Mouse (Mus musculus) liver, embryonic 14.5 days (tissue): ENCODE results near the gene Khdc1b. TPM values are rescaled to one million over a fixed set of nuclear protein-coding genes. Genes with fewer than 3 reads are reported as not detected.

ENCODE experiments used
- ATAC-seq: fragments of 200-750 bp; cut with Nextera tagmentation; 2 replicates; pipeline ENCODE4 v1.8.0; 2017; ENCODE audit warnings: moderate number of reproducible peaks, mild to moderate bottlenecking, moderate library complexity; ENCODE audit not compliant: insufficient read depth
- DNase-seq, 3 experiments: peaks; one replicate each; pipeline ENCODE4 v3.0.0-alpha.2; 2012 to 2013; ENCODE audit warnings: low read depth in 3 of 3, low spot score in 3 of 3
- H3K27ac ChIP-seq: fragments of 300-500 bp; sonication (generic); 2 replicates; pipeline ENCODE4 v1.5.1; 2014; ENCODE audit warnings: moderate library complexity, mild to moderate bottlenecking, control low read depth, inconsistent platforms
- H3K27me3 ChIP-seq: fragments of 300-500 bp; sonication (generic); 2 replicates; pipeline ENCODE4 v1.6.1; 2014; ENCODE audit warnings: mild to moderate bottlenecking, low read length, moderate library complexity; ENCODE audit not compliant: control insufficient read depth, insufficient read depth
- H3K36me3 ChIP-seq: fragments of 300-500 bp; sonication (generic); replicated peaks from 2 replicates; pipeline ENCODE4 v1.6.1; 2014; ENCODE audit warnings: low read depth; ENCODE audit not compliant: control insufficient read depth, insufficient read depth
- H3K4me1 ChIP-seq, 2 experiments: fragments of 200-500 bp in 1 of 2; fragments of 300-500 bp in 1 of 2; sonication (generic) in 1 of 2; replicated peaks; 2 replicates each; pipeline ENCODE4 v1.6.1; 2012 to 2014; ENCODE audit warnings: antibody characterized with exemption in 1 of 2, inconsistent platforms in 1 of 2, low read length in 1 of 2; ENCODE audit not compliant: control insufficient read depth in 2 of 2, insufficient read depth in 2 of 2
- H3K4me2 ChIP-seq: fragments of 300-500 bp; sonication (generic); 2 replicates; pipeline ENCODE4 v1.6.1; 2014; ENCODE audit warnings: low read depth, mild to moderate bottlenecking, control low read depth, moderate library complexity
- H3K4me3 ChIP-seq, 2 experiments: fragments of 200-500 bp in 1 of 2; fragments of 300-500 bp in 1 of 2; sonication (generic) in 1 of 2; 2 replicates each; pipeline ENCODE4 v1.5.1; 2012 to 2014; ENCODE audit warnings: low read depth in 2 of 2, low read length in 2 of 2, mild to moderate bottlenecking in 2 of 2, control low read depth in 1 of 2, inconsistent platforms in 1 of 2, moderate library complexity in 1 of 2; ENCODE audit not compliant: insufficient read depth in 1 of 2
- H3K9ac ChIP-seq: fragments of 300-500 bp; sonication (generic); replicated peaks from 2 replicates; pipeline ENCODE4 v1.6.1; 2014; ENCODE audit warnings: mild to moderate bottlenecking, control low read depth, moderate library complexity
- H3K9me3 ChIP-seq: fragments of 300-500 bp; sonication (generic); 2 replicates; pipeline ENCODE4 v1.6.1; 2016; ENCODE audit warnings: low read length, mixed read lengths; ENCODE audit not compliant: control insufficient read depth
- CTCF ChIP-seq: IDR thresholded peaks from 2 replicates; pipeline ENCODE4 v1.5.1; 2016; ENCODE audit warnings: antibody characterized with exemption, low read depth, control low read depth
- EP300 ChIP-seq: IDR thresholded peaks from 2 replicates; pipeline ENCODE4 v1.6.1; 2016; ENCODE audit warnings: antibody characterized with exemption, low read depth
- WGBS: fragments of 180-500 bp; shearing (Covaris S2); extraction: QIAGEN DNeasy Blood & Tissue Kit; methylation state at CpG from one replicate; pipeline ENCODE4 v1.1.7; 2014; ENCODE audit not compliant: insufficient replicate concordance; 5-methylcytosine and 5-hydroxymethylcytosine counted together
- polyA plus RNA-seq, 2 experiments: library from polyadenylated mRNA; depleted of rRNA in 1 of 2; stranded (reverse) in 1 of 2; unstranded in 1 of 2; fragments of >200 nt; fragmentation: Nextera tagmentation in 1 of 2; extraction: Ambion mirVana in 1 of 2; gene quantifications; 2 replicates each; pipeline versions ENCODE4 v1.2.1 to v1.2.3; 2012 to 2014

Khdc1b gene
- polyA plus RNA-seq, 2 experiments, result not detected

DNA sequence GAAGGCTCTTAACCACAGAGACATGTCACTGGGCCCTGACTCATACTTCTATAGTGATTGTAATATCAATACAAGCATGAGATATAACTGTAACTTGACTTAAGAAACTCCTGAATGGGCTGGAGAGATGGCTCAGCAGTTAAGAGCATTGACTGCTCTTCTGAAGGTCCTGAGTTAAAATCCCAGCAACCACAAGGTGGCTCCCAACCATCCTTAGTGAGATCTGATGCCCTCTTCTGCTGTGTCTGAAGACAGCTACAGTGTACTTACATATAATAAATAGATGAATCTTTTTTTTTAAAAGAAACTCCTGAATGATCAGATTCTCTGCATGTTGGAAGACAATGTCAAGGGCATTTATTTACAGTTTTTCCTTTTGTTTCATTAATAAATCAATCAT, 36.0 kb downstream of the Khdc1b start:
- TF ChIP-seq CTCF, result no peak
- no peak for TF ChIP-seq EP300
- no peak overlapping the region for H3K4me3 ChIP-seq
- no peak overlapping the region for H3K4me2 ChIP-seq
- H3K27ac ChIP-seq, result no peak overlapping the region
- H3K4me1 ChIP-seq, result no peaks in the 10 kb centered on the region
- ATAC-seq, result no peak
- H3K27me3 ChIP-seq, result no peaks in the 10 kb centered on the region
- no peaks in the 10 kb centered on the region for H3K9me3 ChIP-seq
- H3K36me3 ChIP-seq, result no peaks in the 10 kb centered on the region
- DNase-seq, result no peak
- H3K9ac ChIP-seq, result no peak overlapping the region

DNA sequence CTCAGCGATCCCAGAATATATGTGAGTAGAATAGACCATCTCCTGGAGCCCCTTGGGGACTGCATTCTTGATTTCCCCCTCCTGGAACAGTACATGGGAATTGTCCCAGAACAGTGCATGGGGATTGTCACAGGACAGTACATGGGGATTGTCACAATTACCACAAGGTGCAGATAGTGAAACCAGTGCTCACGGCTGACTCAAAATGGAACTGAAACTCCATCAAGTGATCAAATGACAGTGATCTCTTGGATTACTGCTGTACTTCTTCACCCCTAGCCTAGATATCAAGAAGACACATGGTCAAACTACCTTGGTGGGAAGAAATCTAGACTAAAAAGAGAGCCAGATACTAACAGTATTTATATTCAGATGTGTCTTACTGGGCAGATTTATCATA, 42.3 kb downstream of the Khdc1b start:
- H3K36me3 ChIP-seq, result no peaks in the 10 kb centered on the region
- no peaks in the 10 kb centered on the region for H3K27me3 ChIP-seq
- no peaks in the 10 kb centered on the region for H3K9me3 ChIP-seq
- DNase-seq (no peak), ATAC-seq (no peak)
- H3K4me2 ChIP-seq, result no peak overlapping the region
- no peak for TF ChIP-seq EP300
- no peak for TF ChIP-seq CTCF
- H3K9ac ChIP-seq, result no peak overlapping the region
- WGBS, result 62% methylated on average over 2 of the region's 2 CpGs
- no peaks in the 10 kb centered on the region for H3K4me1 ChIP-seq
- H3K27ac ChIP-seq, result no peak overlapping the region
- no peak overlapping the region for H3K4me3 ChIP-seq

DNA sequence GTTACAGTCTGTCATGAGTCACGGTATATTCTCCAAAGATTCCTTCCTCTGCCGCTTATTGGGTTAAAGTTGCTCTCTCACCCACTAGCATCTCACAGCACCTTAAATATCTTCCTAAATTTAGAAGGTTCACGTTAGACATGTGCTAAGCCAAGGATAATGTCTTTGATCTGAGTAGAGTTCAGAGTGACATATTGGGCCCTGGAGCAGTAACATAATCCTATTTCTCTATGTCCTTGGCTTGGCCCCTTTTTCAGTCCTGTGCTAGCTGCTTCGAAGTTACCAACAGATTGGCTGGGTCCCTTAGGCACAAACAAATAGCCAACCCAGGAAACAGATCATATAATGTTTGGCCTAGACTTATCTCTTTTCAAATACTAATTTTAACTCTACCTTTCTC, 44.7 kb downstream of the Khdc1b start:
- no peaks in the 10 kb centered on the region for H3K27me3 ChIP-seq
- no peaks in the 10 kb centered on the region for H3K9me3 ChIP-seq
- no peak for DNase-seq
- no peak overlapping the region for H3K9ac ChIP-seq
- no peak overlapping the region for H3K4me3 ChIP-seq
- H3K4me1 ChIP-seq, result no peaks in the 10 kb centered on the region
- H3K36me3 ChIP-seq, result no peaks in the 10 kb centered on the region
- H3K27ac ChIP-seq, result no peak overlapping the region
- WGBS, result 66% methylated on average over 4 of the region's 4 CpGs
- TF ChIP-seq EP300 (no peak), CTCF (no peak)
- H3K4me2 ChIP-seq, result no peak overlapping the region
- ATAC-seq, result no peak

DNA sequence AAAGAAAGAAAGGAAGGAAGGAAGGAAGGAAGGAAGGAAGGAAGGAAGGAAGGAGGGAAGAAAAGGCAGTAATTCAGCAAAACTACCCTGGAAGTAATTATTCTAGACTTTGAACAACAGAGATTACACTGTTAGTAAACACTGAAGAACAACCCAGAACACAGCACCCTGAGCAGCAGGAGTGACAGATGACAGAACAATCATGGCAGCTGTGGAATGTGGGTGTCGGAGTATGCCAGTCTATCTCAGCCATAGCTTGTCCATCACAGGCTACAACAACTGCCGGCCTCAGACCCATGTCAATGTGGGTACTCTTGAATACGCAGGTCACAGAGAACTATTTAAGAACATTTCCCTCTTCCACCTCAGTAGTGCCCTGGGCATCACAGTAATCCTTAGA, 48.3 kb downstream of the Khdc1b start:
- H3K27ac ChIP-seq, result no peak overlapping the region
- H3K4me1 ChIP-seq, result no peaks in the 10 kb centered on the region
- no peak overlapping the region for H3K4me2 ChIP-seq
- DNase-seq (no peak), ATAC-seq (no peak)
- no peaks in the 10 kb centered on the region for H3K36me3 ChIP-seq
- H3K9me3 ChIP-seq, result no peaks in the 10 kb centered on the region
- H3K4me3 ChIP-seq, result no peak overlapping the region
- H3K27me3 ChIP-seq, result no peaks in the 10 kb centered on the region
- WGBS, result 70% methylated on average over 3 of the region's 3 CpGs
- no peak overlapping the region for H3K9ac ChIP-seq
- TF ChIP-seq EP300, result no peak
- no peak for TF ChIP-seq CTCF

DNA sequence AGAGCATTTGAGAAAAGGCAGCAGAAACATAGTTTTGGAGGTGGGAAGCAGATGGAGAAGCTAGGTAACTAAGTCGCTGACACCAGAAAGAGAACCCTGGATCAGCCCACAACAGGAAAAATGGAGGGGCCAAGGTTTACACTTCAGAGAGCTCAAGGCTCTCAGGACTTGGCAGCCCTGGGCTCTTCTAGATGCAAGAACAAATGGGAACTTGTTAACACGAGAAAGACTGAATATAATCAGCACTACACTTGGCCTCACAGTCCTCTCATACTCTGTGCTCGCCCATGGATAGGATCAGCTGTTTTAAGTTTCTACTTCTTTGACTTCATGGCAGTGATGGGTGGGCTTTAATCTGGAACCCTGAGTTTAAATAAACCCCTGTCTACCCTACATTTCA, 51.5 kb downstream of the Khdc1b start:
- 39% methylated on average over 3 of the region's 3 CpGs for WGBS
- no peaks in the 10 kb centered on the region for H3K36me3 ChIP-seq
- no peak overlapping the region for H3K4me2 ChIP-seq
- no peak overlapping the region for H3K4me3 ChIP-seq
- no peaks in the 10 kb centered on the region for H3K27me3 ChIP-seq
- no peak for ATAC-seq
- no peak for DNase-seq
- no peaks in the 10 kb centered on the region for H3K9me3 ChIP-seq
- no peak overlapping the region for H3K27ac ChIP-seq
- no peaks in the 10 kb centered on the region for H3K4me1 ChIP-seq
- no peak overlapping the region for H3K9ac ChIP-seq
- TF ChIP-seq CTCF, result no peak
- no peak for TF ChIP-seq EP300

Other genes with a start within 250 kb of the Khdc1b start
- 2.4 and 2.7 TPM in 2 replicates for gene Tmem14a, start 165.0 kb upstream of the Khdc1b start, polyA plus RNA-seq (2012; rRNA removed)
- 2.9 and 4.0 TPM in 2 replicates for gene Tmem14a, start 165.0 kb upstream of the Khdc1b start, polyA plus RNA-seq (2014; fragmentation: Nextera tagmentation; extraction: Ambion mirVana)
- gene Gsta3, start 143.0 kb upstream of the Khdc1b start, polyA plus RNA-seq (2012; rRNA removed), result 25.8 and 45.0 TPM in 2 replicates
- gene Gsta3, start 143.0 kb upstream of the Khdc1b start, polyA plus RNA-seq (2014; fragmentation: Nextera tagmentation; extraction: Ambion mirVana), result 49.6 and 52.1 TPM in 2 replicates
- not detected in 2 replicates for gene Khdc1a, start 33.9 kb upstream of the Khdc1b start, polyA plus RNA-seq (2012; rRNA removed)
- not detected in 2 replicates for gene Khdc1a, start 33.9 kb upstream of the Khdc1b start, polyA plus RNA-seq (2014; fragmentation: Nextera tagmentation; extraction: Ambion mirVana)
- not detected in 2 replicates for gene Khdc1c, start 15.2 kb upstream of the Khdc1b start, polyA plus RNA-seq (2012; rRNA removed)
- gene Khdc1c, start 15.2 kb upstream of the Khdc1b start, polyA plus RNA-seq (2014; fragmentation: Nextera tagmentation; extraction: Ambion mirVana), result not detected in 2 replicates